Mouse (Mus musculus): ENCODE data around the gene Litaf.

DNA sequence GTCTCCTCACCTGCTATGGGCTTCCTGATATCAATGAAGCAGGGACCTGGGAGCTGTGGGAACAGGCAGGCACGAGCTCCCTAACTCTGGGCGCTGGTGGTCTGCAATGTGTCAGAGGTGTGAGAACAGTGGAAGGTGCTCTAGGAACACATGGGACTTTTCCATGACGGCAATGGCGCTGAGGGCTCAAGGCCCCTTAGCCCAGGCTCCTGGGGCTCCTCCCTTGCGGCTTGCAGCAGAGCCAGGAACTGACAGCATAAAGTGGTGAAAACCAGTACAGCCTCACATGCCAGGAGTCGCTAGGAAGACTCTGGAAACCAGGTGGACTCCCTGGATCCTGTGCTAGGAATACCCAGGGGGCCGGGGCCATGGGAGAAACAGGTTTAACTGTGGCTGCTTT is 155.4 kb downstream of the Litaf start:
- TF ChIP-seq CTCF (IDR thresholded peaks at IDR 0.05; ENCODE audit: low read depth) (no peak), EP300 (optimal IDR thresholded peaks at IDR 0.05) (no peak)

Data from stomach, postnatal 0 days (tissue).